Comparison of ENCODE assay signal across 30 mouse cellular contexts in genomic region chr4:100116366-100116765, GRCm38 (mm10). TPM values are rescaled to one million over a fixed set of nuclear protein-coding genes. Genes with fewer than 3 reads are reported as not detected.
DNase-seq lines count a peak whose midpoint lies in the region; ATAC-seq and TF ChIP-seq lines count a peak whose summit lies in the region.
"Had no signal": no experiment of that assay in that cellular context is flagged by ENCODE, and none has a peak within 500 bp of the region (broad histone marks: within the 10 kb centered on the region; RNA-seq: fewer than 3 reads in every experiment).

No protein-coding gene starts in this region.

- no peak overlapping the region for H3K4me3 ChIP-seq in hindbrain, postnatal 0 days (ENCODE audit: low read length)
- no peak overlapping the region for H3K4me3 ChIP-seq in hindbrain, embryonic 12.5 days
- H3K4me3 ChIP-seq in lung, postnatal 0 days (ENCODE audit: low read depth, low read length): no peak overlapping the region
- H3K4me3 ChIP-seq: embryonic facial prominence, embryonic 13.5 days; erythroblast, embryonic 14.5 days; hindbrain, embryonic 10.5 days; intestine, embryonic 15.5 days; liver, embryonic 13.5 days; midbrain, embryonic 10.5 days had no signal

- 97% methylated on average over 3 of the region's 3 CpGs for WGBS in hindbrain, postnatal 0 days
- 93% methylated on average over 3 of the region's 3 CpGs for WGBS in hindbrain, embryonic 12.5 days
- WGBS in lung, postnatal 0 days: 98% methylated on average over 3 of the region's 3 CpGs

- no peak overlapping the region for H3K4me2 ChIP-seq in hindbrain, postnatal 0 days (ENCODE audit: low read depth, low read length)
- H3K4me2 ChIP-seq in hindbrain, embryonic 12.5 days (replicated peaks): no peak overlapping the region
- H3K4me2 ChIP-seq in lung, postnatal 0 days (replicated peaks; ENCODE audit: low read depth, low read length): no peak overlapping the region
- H3K4me2 ChIP-seq: embryonic facial prominence, embryonic 13.5 days; intestine, embryonic 15.5 days; liver, embryonic 13.5 days had no signal

- no peak overlapping the region for H3K27ac ChIP-seq in hindbrain, postnatal 0 days
- H3K27ac ChIP-seq in hindbrain, embryonic 12.5 days: no peak overlapping the region
- H3K27ac ChIP-seq in lung, postnatal 0 days (ENCODE audit: low read length): no peak overlapping the region
- H3K27ac ChIP-seq: embryonic facial prominence, embryonic 13.5 days; hindbrain, embryonic 10.5 days; intestine, embryonic 15.5 days; liver, embryonic 13.5 days; midbrain, embryonic 10.5 days had no signal

- H3K4me1 ChIP-seq in hindbrain, postnatal 0 days (ENCODE audit: insufficient read depth, low read length): no peaks in the 10 kb centered on the region
- no peaks in the 10 kb centered on the region for H3K4me1 ChIP-seq in hindbrain, embryonic 12.5 days
- no peaks in the 10 kb centered on the region for H3K4me1 ChIP-seq in lung, postnatal 0 days (ENCODE audit: insufficient read depth, low read depth, low read length)
- H3K4me1 ChIP-seq: intestine, embryonic 15.5 days; liver, embryonic 13.5 days had no signal

- DNase-seq in hindbrain, postnatal 0 days (ENCODE audit: low spot score): no peak
- no peak for DNase-seq in lung, postnatal 0 days (ENCODE audit: low spot score)
- no peak for DNase-seq in lung, postnatal 4 days
- peak; percentile 9 for DNase-seq in R1 (ENCODE audit: low read depth, low spot score)
- DNase-seq in ovary, postnatal 36 days (ENCODE audit: low spot score): no peak
- DNase-seq: adrenal gland, postnatal 14 days; B cell, adult 2 months; cerebellum, adult 11-12 months; cerebellum, adult 9-11 months; gastrocnemius, postnatal 25 days; heart, adult 18-20 months; heart, postnatal 14 days; kidney, postnatal 25 days; layer of hippocampus, postnatal 36 days; left cerebral cortex, postnatal 4 days; liver, embryonic 13.5 days; lung, adult 2 months; lung, postnatal 14 days; retina, postnatal 1 day; right cerebral cortex, postnatal 14 days had no signal

- H3K9me3 ChIP-seq in hindbrain, postnatal 0 days (ENCODE audit: low read length): no peaks in the 10 kb centered on the region
- H3K9me3 ChIP-seq in hindbrain, embryonic 12.5 days (replicated peaks): no peaks in the 10 kb centered on the region
- no peaks in the 10 kb centered on the region for H3K9me3 ChIP-seq in lung, postnatal 0 days (ENCODE audit: low read length)
- H3K9me3 ChIP-seq: embryonic facial prominence, embryonic 13.5 days; G1E; hindbrain, embryonic 10.5 days; intestine, embryonic 15.5 days; liver, embryonic 13.5 days; midbrain, embryonic 10.5 days had no signal

- TF ChIP-seq CTCF in hindbrain, postnatal 0 days (IDR thresholded peaks at IDR 0.05; ENCODE audit: low read depth): peak; percentile 10; the same call in 1 of the 2 replicates
- TF ChIP-seq CTCF in lung, postnatal 0 days (IDR thresholded peaks at IDR 0.05): peak; percentile 39

- no peak for TF ChIP-seq EP300 in lung, postnatal 0 days (IDR thresholded peaks at IDR 0.05)

- H3K36me3 ChIP-seq in hindbrain, postnatal 0 days (ENCODE audit: insufficient read depth, low read length): no peaks in the 10 kb centered on the region
- no peaks in the 10 kb centered on the region for H3K36me3 ChIP-seq in hindbrain, embryonic 12.5 days
- H3K36me3 ChIP-seq in lung, postnatal 0 days (ENCODE audit: insufficient read depth, low read length): no peaks in the 10 kb centered on the region
- H3K36me3 ChIP-seq: embryonic facial prominence, embryonic 13.5 days; G1E; intestine, embryonic 15.5 days; liver, embryonic 13.5 days; midbrain, embryonic 10.5 days had no signal

- no peaks in the 10 kb centered on the region for H3K27me3 ChIP-seq in hindbrain, postnatal 0 days (ENCODE audit: insufficient read depth, low read length)
- no peaks in the 10 kb centered on the region for H3K27me3 ChIP-seq in hindbrain, embryonic 12.5 days
- H3K27me3 ChIP-seq in lung, postnatal 0 days (replicated peaks; ENCODE audit: insufficient read depth, low read length): no peaks in the 10 kb centered on the region
- H3K27me3 ChIP-seq: embryonic facial prominence, embryonic 13.5 days; intestine, embryonic 15.5 days; liver, embryonic 13.5 days had no signal

- H3K9ac ChIP-seq in hindbrain, postnatal 0 days (replicated peaks; ENCODE audit: low read length): no peak overlapping the region
- H3K9ac ChIP-seq in hindbrain, embryonic 12.5 days: no peak overlapping the region
- H3K9ac ChIP-seq in lung, postnatal 0 days (replicated peaks; ENCODE audit: low read depth): no peak overlapping the region
- H3K9ac ChIP-seq: embryonic facial prominence, embryonic 13.5 days; intestine, embryonic 15.5 days; liver, embryonic 13.5 days had no signal

- ATAC-seq in hindbrain, postnatal 0 days: no peak
- no peak for ATAC-seq in hindbrain, embryonic 12.5 days (ENCODE audit: low FRiP score)
- ATAC-seq in lung, postnatal 0 days: no peak
- ATAC-seq: hindbrain, embryonic 16.5 days; intestine, embryonic 15.5 days had no signal

RNA-seq across cellular contexts. Expression of gene Ror1, which starts 20.8 kb away (rescaled TPM):
- 5.4 and 5.8 TPM in 2 replicates for total RNA-seq in hindbrain, postnatal 0 days (2014; rRNA removed)
- 1.9 and 2.0 TPM in 2 replicates for polyA plus RNA-seq in hindbrain, postnatal 0 days (2015; fragmentation: Nextera tagmentation; extraction: Ambion mirVana)
- polyA plus RNA-seq in hindbrain, embryonic 12.5 days (2016; fragmentation: Nextera tagmentation; extraction: Ambion mirVana): 9.3 and 9.9 TPM in 2 replicates
- polyA plus RNA-seq in lung, postnatal 0 days (2015; fragmentation: Nextera tagmentation; extraction: Ambion mirVana): 5.5 and 6.2 TPM in 2 replicates
- total RNA-seq: megakaryocyte progenitor cell, adult 5-6 weeks; monocyte, adult 5-6 weeks had no signal
- polyA plus RNA-seq: erythroblast, embryonic 14.5 days; G1E had no signal
